Mouse (Mus musculus) central nervous system, embryonic 14 days (tissue): ENCODE data around the gene Carf. TPM values are rescaled to one million over a fixed set of nuclear protein-coding genes. Genes with fewer than 3 reads are reported as not detected.

ENCODE experiments used
- polyA plus RNA-seq: library from polyadenylated mRNA; depleted of rRNA; stranded (reverse); fragments of >200 nt; gene quantifications from 2 replicates; pipeline ENCODE4 v1.2.3, GENCODE M21; 2012; rRNA removed

Carf gene
- polyA plus RNA-seq, result 8.6 and 9.8 TPM in 2 replicates

DNA sequence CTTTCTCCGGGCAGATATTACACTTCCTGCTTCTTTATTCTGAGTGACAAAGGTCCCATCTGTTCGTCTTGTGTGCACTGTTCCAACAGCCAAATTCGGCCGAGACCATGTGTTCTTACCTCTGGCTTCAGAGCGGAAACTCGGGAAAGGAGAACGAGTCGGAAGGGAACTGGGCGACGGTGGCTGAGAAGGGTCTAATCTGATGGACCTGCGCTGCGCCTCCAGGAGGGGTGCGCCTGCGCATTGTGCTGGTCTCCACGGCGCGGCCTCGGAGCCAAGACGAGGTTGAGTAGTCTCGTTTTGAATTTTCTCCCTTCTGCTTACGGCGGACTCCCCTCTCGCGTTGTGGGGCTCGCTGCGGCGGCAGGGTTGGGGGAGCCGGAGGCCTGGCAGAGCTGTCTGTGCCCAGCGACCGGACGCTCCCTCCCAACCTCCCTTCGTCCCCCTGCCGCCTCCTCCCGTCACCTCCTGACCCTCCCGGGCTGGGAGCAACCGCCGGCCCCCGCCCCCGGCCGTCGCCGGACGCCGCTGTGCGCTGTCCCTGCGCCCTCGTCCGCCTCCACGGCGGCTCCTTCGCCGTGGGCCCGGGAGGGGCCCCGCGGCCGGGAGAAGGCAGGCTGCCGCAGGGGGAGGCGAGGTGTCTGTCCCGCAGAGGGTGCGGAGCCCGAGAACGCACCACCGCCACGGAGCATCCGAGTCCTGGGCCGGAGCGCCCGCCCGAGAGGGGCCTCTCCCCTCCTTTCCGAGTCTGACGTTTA, at the start of gene Carf, which contains the start of gene Wdr12:
Gene Carf, plus strand, starts transcription at position 224 of the 758 bp plus-strand sequence.
Gene Wdr12, minus strand, starts transcription at position 622 of the 758 bp plus-strand sequence.

DNA sequence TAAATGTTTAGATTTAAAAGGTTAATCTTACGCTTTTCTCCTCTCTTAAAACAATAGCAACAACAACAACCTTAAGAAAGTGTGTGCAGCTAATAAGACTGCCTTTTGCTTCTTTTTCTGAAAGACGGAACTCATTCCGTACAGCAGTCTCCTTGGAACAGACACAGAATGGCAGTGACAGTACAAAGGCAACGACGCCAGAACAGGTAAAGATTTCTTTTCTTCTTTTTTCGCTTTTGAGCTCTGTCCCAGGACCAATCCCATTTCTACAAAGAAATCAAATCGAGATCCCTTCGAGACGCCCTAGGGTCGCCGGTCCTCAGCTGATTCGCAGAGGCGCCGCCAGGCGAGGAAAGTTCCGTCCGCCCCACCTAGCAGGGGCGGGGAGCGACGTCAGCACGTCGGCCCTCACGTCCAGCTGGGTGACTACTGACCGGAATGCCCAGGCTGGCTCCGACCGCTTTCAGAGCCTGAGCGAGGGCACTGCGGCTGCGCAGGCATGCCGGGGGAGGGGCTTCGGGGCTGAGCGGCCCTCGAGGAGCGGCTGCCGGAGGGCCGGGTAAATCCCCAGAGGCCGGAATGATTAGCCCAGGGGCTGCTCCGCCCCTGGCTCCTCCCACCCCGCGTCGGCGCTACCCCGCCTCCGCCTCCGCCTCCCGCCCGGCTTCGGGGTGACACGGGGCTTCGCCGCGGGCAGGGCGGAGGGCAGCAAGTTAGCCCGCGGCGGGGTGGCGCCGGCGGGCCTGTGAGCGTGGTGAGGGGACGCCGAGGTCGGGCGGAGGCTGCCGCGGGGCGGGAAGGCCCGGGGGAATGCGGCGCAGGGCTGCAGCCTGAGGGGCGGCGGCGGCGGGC, 82.1 kb downstream of the Carf start, which contains the start of gene Nbeal1:
Gene Nbeal1, plus strand, starts transcription at position 668 of the 852 bp plus-strand sequence.

Other genes starting within 250 kb of the Carf start
- 40.3 and 41.4 TPM in 2 replicates for gene Fam117b, start 185.2 kb upstream of the Carf start, polyA plus RNA-seq
- 19.8 and 21.6 TPM in 2 replicates for gene Ica1l, start 55.1 kb upstream of the Carf start, polyA plus RNA-seq
- 19.0 and 21.9 TPM in 2 replicates for gene Wdr12, start 398 bp downstream of the Carf start, polyA plus RNA-seq
- 6.2 and 6.4 TPM in 2 replicates for gene Nbeal1, start 82.4 kb downstream of the Carf start, polyA plus RNA-seq
- 14.5 and 16.7 TPM in 2 replicates for gene Cyp20a1, start 245.1 kb downstream of the Carf start, polyA plus RNA-seq